Mouse (Mus musculus) regulatory T cell (primary cell): Measurements from ENCODE around the gene Gm49320.

ENCODE experiments used
- in situ Hi-C: fragments of 300-600 bp; cut with MboI, MseI; formaldehyde crosslinking; loops from one replicate; pipeline ENCODE4 v1.15.1; 2025; ENCODE audit warnings: high pct_unique_total_duplicates

Gm49320 gene

GRCm38 (mm10) chr8:4226739-4227347, 11.8 kb upstream of the Gm49320 start, which contains the start of gene Lrrc8e:
TSS of gene Lrrc8e (plus strand) at chr8:4226827.
- in situ Hi-C loops = no loop called here

- in situ Hi-C loops = no loop called here
Observed at GRCm38 (mm10) chr8:4227919-4228318, 10.7 kb upstream of the Gm49320 start.

- in situ Hi-C loops = no loop called here
Observed at GRCm38 (mm10) chr8:4229784-4230183, 8.9 kb upstream of the Gm49320 start.

- in situ Hi-C loops = no loop called here
Observed at GRCm38 (mm10) chr8:4230612-4231351, 7.9 kb upstream of the Gm49320 start.

- in situ Hi-C loops = no loop called here
Observed at GRCm38 (mm10) chr8:4237814-4238433, 741 bp upstream of the Gm49320 start.

- in situ Hi-C loops = no loop called here
Observed at GRCm38 (mm10) chr8:4239193-4239890, 677 bp downstream of the Gm49320 start.

GRCm38 (mm10) chr8:4245061-4245460, 6.4 kb downstream of the Gm49320 start:
- in situ Hi-C loops = no loop called here

- in situ Hi-C loops = no loop called here
Observed at GRCm38 (mm10) chr8:4245737-4246136, 7.1 kb downstream of the Gm49320 start.

GRCm38 (mm10) chr8:4247241-4247640, 8.6 kb downstream of the Gm49320 start:
- in situ Hi-C loops = no loop called here

GRCm38 (mm10) chr8:4247951-4248540, 9.4 kb downstream of the Gm49320 start, which contains the start of gene Tgfbr3l:
TSS of gene Tgfbr3l (plus strand) at chr8:4248214.
- in situ Hi-C loops = no loop called here

- in situ Hi-C loops = no loop called here
Observed at GRCm38 (mm10) chr8:4249213-4249612, 10.5 kb downstream of the Gm49320 start.

- in situ Hi-C loops = loop anchor here (10.0 kb wide), 1 partner anchor 756 kb away; the partner anchor contains the start of gene Zfp358
Observed at GRCm38 (mm10) chr8:4250306-4250970, 11.8 kb downstream of the Gm49320 start.

- in situ Hi-C loops = loop anchor here (10.0 kb wide), 1 partner anchor 757 kb away; the partner anchor contains the start of gene Zfp358
Observed at GRCm38 (mm10) chr8:4252116-4252760, 13.6 kb downstream of the Gm49320 start.

- in situ Hi-C loops = loop anchor here (10.0 kb wide), 1 partner anchor 758 kb away; the partner anchor contains the start of gene Zfp358
Observed at GRCm38 (mm10) chr8:4252934-4253841, 14.5 kb downstream of the Gm49320 start, which contains the start of gene Snapc2. TSS of gene Snapc2 (plus strand) at chr8:4253080.

GRCm38 (mm10) chr8:4254001-4254400, 15.3 kb downstream of the Gm49320 start:
- in situ Hi-C loops = loop anchor here (10.0 kb wide), 1 partner anchor 759 kb away; the partner anchor contains the start of gene Zfp358

- in situ Hi-C loops = loop anchor here (5.0 to 10.0 kb wide), 4 partner anchors 67 to 761 kb away; partner anchors contain the start of genes Evi5l and Zfp358
Observed at GRCm38 (mm10) chr8:4255471-4255870, 16.8 kb downstream of the Gm49320 start.

GRCm38 (mm10) chr8:4256911-4257310, 18.2 kb downstream of the Gm49320 start:
- in situ Hi-C loops = loop anchor here (5.0 to 10.0 kb wide), 4 partner anchors 65 to 762 kb away; partner anchors contain the start of genes Evi5l and Zfp358

GRCm38 (mm10) chr8:4257350-4257749, 18.7 kb downstream of the Gm49320 start:
- in situ Hi-C loops = loop anchor here (5.0 to 10.0 kb wide), 4 partner anchors 65 to 763 kb away; partner anchors contain the start of genes Evi5l and Zfp358

- in situ Hi-C loops = loop anchor here (5.0 to 10.0 kb wide), 4 partner anchors 64 to 763 kb away; partner anchors contain the start of genes Evi5l and Zfp358
Observed at GRCm38 (mm10) chr8:4258233-4258632, 19.6 kb downstream of the Gm49320 start.
